Mouse (Mus musculus): ENCODE measurements at regions not wholly inside any gene's neighbourhood (a gene's known extent, or its start where the extent isn't known, plus 50 kb on each side); places are given as distances from the start of the nearest gene placed in this dataset.

GRCm38 (mm10) chr8:104051540-104051882, 49.9 kb upstream of the Cdh5 start:
- DNase-seq: no peak

Data from kidney, postnatal 10 days (tissue).